Mouse (Mus musculus): ENCODE data around the gene Bub3.

DNA sequence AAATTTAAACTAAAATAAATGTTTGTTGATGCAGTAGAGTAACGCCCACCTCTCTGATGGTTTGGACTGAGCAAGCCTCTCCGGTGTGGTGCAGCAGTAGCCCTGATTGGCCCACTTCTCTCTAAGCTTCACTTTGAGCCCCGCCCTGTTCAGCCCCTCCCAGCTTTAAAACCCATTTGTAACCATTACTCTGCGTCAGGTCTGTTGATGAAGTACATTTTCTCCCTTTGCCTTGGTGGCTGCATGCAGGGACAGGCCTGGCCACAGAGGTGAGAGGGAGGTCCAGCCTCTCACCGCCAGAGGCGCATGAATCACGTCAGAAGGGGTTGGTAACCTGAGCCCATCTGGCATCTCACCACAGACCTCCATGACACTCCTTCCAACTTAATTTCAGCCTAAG, 49.7 kb downstream of the Bub3 start:
- TF ChIP-seq CTCF (IDR thresholded peaks at IDR 0.05; ENCODE audit: low read depth) (no peak), EP300 (IDR thresholded peaks at IDR 0.05; ENCODE audit: low read depth) (no peak)

Data from heart, postnatal 0 days (tissue).